Mouse (Mus musculus) retina, adult 2 months (tissue): Measurements from ENCODE around the gene Cbx5.

Source experiments
- DNase-seq: peaks from one replicate; pipeline ENCODE4 v3.0.0-alpha.2; 2012; ENCODE audit warnings: low read depth, low spot score

The Cbx5 gene

DNA sequence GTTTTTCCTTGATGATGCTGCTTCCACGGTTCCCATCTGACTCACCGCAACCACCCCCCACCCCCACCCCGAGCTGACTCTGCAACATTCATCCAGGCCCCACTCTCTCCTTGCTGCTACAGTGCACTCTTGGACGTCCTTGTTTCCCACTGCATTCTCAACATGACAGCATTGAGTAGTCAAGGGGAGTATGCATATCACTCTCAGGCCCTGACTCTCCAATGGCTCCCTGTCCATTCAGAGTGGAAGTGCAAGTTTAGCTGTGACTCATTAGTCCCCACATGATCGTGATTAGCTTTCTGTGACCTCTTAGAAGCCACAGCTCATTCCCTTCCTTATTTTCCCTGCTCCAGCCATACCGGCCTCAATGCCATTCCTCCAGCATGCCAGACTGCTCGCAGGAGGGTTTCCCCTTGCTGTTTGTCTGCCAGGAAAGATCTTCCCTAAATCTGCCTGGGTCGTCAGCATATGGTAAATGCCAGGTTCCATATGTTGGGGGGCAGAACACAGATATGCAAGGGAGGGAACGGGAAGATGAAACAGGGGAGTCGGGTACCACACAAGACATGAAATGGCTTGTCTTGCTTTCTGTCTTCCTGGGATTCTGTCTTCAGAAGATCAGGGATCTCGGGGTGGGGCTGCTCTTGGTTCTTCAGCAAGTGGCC lies 93.8 kb downstream of the Cbx5 start:
- DNase-seq, result no peak

DNA sequence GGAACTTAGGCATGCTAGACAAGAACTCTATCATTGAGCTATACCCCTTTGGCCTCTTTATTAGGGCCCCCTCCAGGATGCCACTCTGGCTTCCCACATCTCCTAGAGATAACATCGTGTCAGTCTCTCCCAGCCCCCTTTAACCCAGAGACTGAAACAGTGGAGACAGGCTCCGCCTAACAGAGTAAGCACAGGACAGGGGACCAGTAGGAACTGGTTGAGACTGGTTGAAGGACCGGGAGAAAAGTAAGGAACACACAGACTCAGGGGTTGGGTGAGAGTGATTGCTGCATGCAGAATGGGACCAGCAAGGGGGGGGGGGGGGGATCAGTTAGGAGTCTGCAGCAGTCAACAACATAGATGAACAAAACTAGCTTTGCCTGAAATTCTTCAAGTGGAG lies 95.4 kb downstream of the Cbx5 start:
- no peak for DNase-seq
